Mouse (Mus musculus) MEL (cell line): ENCODE measurements around the gene BC016579.

ENCODE experiments used
- BHLHE40 ChIP-seq: IDR thresholded peaks from 2 replicates; pipeline ENCODE4 v1.6.1; 2012; ENCODE audit warnings: low read depth, mild to moderate bottlenecking, inconsistent platforms, low read length, improper control_type of control experiment, borderline replicate concordance
- CHD2 ChIP-seq: IDR thresholded peaks from 2 replicates; pipeline ENCODE4 v1.6.1; 2011; ENCODE audit warnings: low read length, improper control_type of control experiment
- CTCF ChIP-seq, 3 experiments: IDR thresholded peaks in 2 of 3; conservative IDR thresholded peaks in 1 of 3; 2 replicates each; pipeline ENCODE4 v1.5.1; 2011 to 2012; ENCODE audit warnings: low read length in 3 of 3, low read depth in 2 of 3, mild to moderate bottlenecking in 2 of 3, improper control_type of control experiment in 1 of 3, inconsistent platforms in 1 of 3, mixed read lengths in 1 of 3, moderate library complexity in 1 of 3; ENCODE audit not compliant: control insufficient read depth in 1 of 3, insufficient read depth in 1 of 3, poor library complexity in 1 of 3, severe bottlenecking in 1 of 3
- EP300 ChIP-seq, 2 experiments: IDR thresholded peaks; 2 replicates each; pipeline ENCODE4 v1.6.1; 2011; ENCODE audit warnings: improper control_type of control experiment in 2 of 2, low read length in 2 of 2, low read depth in 1 of 2, mild to moderate bottlenecking in 1 of 2
- MAFK ChIP-seq: IDR thresholded peaks from 2 replicates; pipeline ENCODE4 v1.6.1; 2011; ENCODE audit warnings: low read depth, mild to moderate bottlenecking, low read length, improper control_type of control experiment, borderline replicate concordance
- POLR2A ChIP-seq, 2 experiments: IDR thresholded peaks; 2 replicates each; pipeline ENCODE4 v1.6.1; 2011 to 2012; ENCODE audit warnings: low read length in 2 of 2, mild to moderate bottlenecking in 2 of 2, control low read depth in 1 of 2, improper control_type of control experiment in 1 of 2, low read depth in 1 of 2, moderate library complexity in 1 of 2; ENCODE audit not compliant: control insufficient read depth in 1 of 2, insufficient read depth in 1 of 2, poor library complexity in 1 of 2
- POLR2AphosphoS2 ChIP-seq: IDR thresholded peaks from 2 replicates; pipeline ENCODE4 v1.6.1; 2011; ENCODE audit warnings: low read length, improper control_type of control experiment
- RAD21 ChIP-seq: IDR thresholded peaks from 2 replicates; pipeline ENCODE4 v1.6.1; 2011; ENCODE audit warnings: mild to moderate bottlenecking, low read depth, low read length, improper control_type of control experiment
- TCF12 ChIP-seq: IDR thresholded peaks from 2 replicates; pipeline ENCODE4 v1.6.1; 2014; ENCODE audit warnings: low read depth, mild to moderate bottlenecking, inconsistent platforms, low read length, improper control_type of control experiment, moderate library complexity
- USF2 ChIP-seq, 2 experiments: IDR thresholded peaks; 2 replicates each; pipeline ENCODE4 v1.6.1; 2011 to 2012; ENCODE audit warnings: improper control_type of control experiment in 2 of 2, low read length in 2 of 2, borderline replicate concordance in 1 of 2, inconsistent platforms in 1 of 2, low read depth in 1 of 2, mild to moderate bottlenecking in 1 of 2; ENCODE audit not compliant: insufficient read depth in 1 of 2

- TF ChIP-seq CHD2: no peak
- TF ChIP-seq POLR2AphosphoS2: no peak
- no peak for TF ChIP-seq CTCF (IDR thresholded peaks at IDR 0.05 in 2 of 3, conservative IDR thresholded peaks at IDR 0.05 in 1 of 3; ENCODE audit: control insufficient read depth in 1 of 3, insufficient read depth in 1 of 3, low read depth in 2 of 3, low read length in 3 of 3, poor library complexity in 1 of 3, severe bottlenecking in 1 of 3)
- TF ChIP-seq EP300 (IDR thresholded peaks at IDR 0.05; ENCODE audit: low read depth in 1 of 2, low read length in 2 of 2): no peak
- TF ChIP-seq USF2 (IDR thresholded peaks at IDR 0.05; ENCODE audit: borderline replicate concordance in 1 of 2, insufficient read depth in 1 of 2, low read depth in 1 of 2, low read length in 2 of 2): no peak
- no peak for TF ChIP-seq TCF12
- TF ChIP-seq RAD21: no peak
- no peak for TF ChIP-seq POLR2A (IDR thresholded peaks at IDR 0.05; ENCODE audit: control insufficient read depth in 1 of 2, insufficient read depth in 1 of 2, low read depth in 1 of 2, low read length in 2 of 2, poor library complexity in 1 of 2)
- TF ChIP-seq BHLHE40: no peak
- TF ChIP-seq MAFK: no peak
Observed at GRCm38 (mm10) chr16:45699301-45699700, 45.4 kb upstream of the BC016579 start.
